Mouse (Mus musculus) C2C12 (cell line): ENCODE data around the gene Mrps31.

Source experiments
- CEBPB ChIP-seq: IDR thresholded peaks from one replicate; pipeline ENCODE4 v1.6.1; 2011; ENCODE audit warnings: low read depth, mild to moderate bottlenecking, control low read depth, moderate library complexity
- CTCF ChIP-seq: IDR thresholded peaks from one replicate; pipeline ENCODE4 v1.5.1; 2011; ENCODE audit not compliant: control insufficient read depth, insufficient read depth, insufficient read length
- MAX ChIP-seq: IDR thresholded peaks from one replicate; pipeline ENCODE4 v1.6.1; 2011; ENCODE audit warnings: mild to moderate bottlenecking, control low read depth
- MYOD1 ChIP-seq: IDR thresholded peaks from one replicate; pipeline ENCODE4 v1.6.1; 2011; ENCODE audit warnings: low read depth; ENCODE audit not compliant: control insufficient read depth, insufficient read length
- MYOG ChIP-seq: IDR thresholded peaks from one replicate; pipeline ENCODE4 v1.6.1; 2011; ENCODE audit not compliant: control insufficient read depth, insufficient read length; ENCODE audit errors: extremely low read depth
- USF1 ChIP-seq: IDR thresholded peaks from one replicate; pipeline ENCODE4 v1.6.1; 2011; ENCODE audit warnings: low read depth, mild to moderate bottlenecking, control low read depth, moderate library complexity

DNA sequence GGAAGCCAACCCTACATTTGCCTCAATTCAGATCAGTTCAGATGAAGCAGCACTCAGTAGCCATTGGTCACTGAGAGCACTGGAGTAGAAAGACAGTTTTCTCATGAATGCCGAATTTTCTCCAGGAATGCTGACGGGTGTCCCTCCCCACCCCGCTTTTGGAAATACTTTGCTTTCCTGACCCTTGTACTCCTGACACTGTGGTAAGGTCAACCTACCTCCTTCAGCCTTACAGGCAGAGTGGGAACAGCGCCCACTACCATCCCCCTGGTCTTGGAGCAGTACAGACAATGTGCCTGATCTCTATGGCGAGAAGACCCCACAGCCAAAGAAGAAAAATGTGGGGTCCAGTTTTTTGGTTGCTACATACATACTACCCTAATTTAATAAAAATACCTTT is 34.9 kb upstream of the Mrps31 start:
- TF ChIP-seq CTCF (no peak), USF1 (no peak), CEBPB (no peak), MAX (no peak), MYOG (no peak), MYOD1 (no peak)
